Mouse (Mus musculus) liver, embryonic 14.5 days (tissue): ENCODE results near the gene Azin2. TPM values are rescaled to one million over a fixed set of nuclear protein-coding genes. Genes with fewer than 3 reads are reported as not detected.
A peak's percentile ranks its signal among the peaks of the same experiment; 100 is the strongest.

Experiments
- ATAC-seq: fragments of 200-750 bp; cut with Nextera tagmentation; 2 replicates; pipeline ENCODE4 v1.8.0; 2017; ENCODE audit warnings: moderate number of reproducible peaks, mild to moderate bottlenecking, moderate library complexity; ENCODE audit not compliant: insufficient read depth
- DNase-seq, 3 experiments: peaks; one replicate each; pipeline ENCODE4 v3.0.0-alpha.2; 2012 to 2013; ENCODE audit warnings: low read depth in 3 of 3, low spot score in 3 of 3
- H3K27ac ChIP-seq: fragments of 300-500 bp; sonication (generic); 2 replicates; pipeline ENCODE4 v1.5.1; 2014; ENCODE audit warnings: moderate library complexity, mild to moderate bottlenecking, control low read depth, inconsistent platforms
- H3K27me3 ChIP-seq: fragments of 300-500 bp; sonication (generic); 2 replicates; pipeline ENCODE4 v1.6.1; 2014; ENCODE audit warnings: mild to moderate bottlenecking, low read length, moderate library complexity; ENCODE audit not compliant: control insufficient read depth, insufficient read depth
- H3K36me3 ChIP-seq: fragments of 300-500 bp; sonication (generic); replicated peaks from 2 replicates; pipeline ENCODE4 v1.6.1; 2014; ENCODE audit warnings: low read depth; ENCODE audit not compliant: control insufficient read depth, insufficient read depth
- H3K4me1 ChIP-seq, 2 experiments: fragments of 200-500 bp in 1 of 2; fragments of 300-500 bp in 1 of 2; sonication (generic) in 1 of 2; replicated peaks; 2 replicates each; pipeline ENCODE4 v1.6.1; 2012 to 2014; ENCODE audit warnings: antibody characterized with exemption in 1 of 2, inconsistent platforms in 1 of 2, low read length in 1 of 2; ENCODE audit not compliant: control insufficient read depth in 2 of 2, insufficient read depth in 2 of 2
- H3K4me2 ChIP-seq: fragments of 300-500 bp; sonication (generic); 2 replicates; pipeline ENCODE4 v1.6.1; 2014; ENCODE audit warnings: low read depth, mild to moderate bottlenecking, control low read depth, moderate library complexity
- H3K4me3 ChIP-seq, 2 experiments: fragments of 200-500 bp in 1 of 2; fragments of 300-500 bp in 1 of 2; sonication (generic) in 1 of 2; 2 replicates each; pipeline ENCODE4 v1.5.1; 2012 to 2014; ENCODE audit warnings: low read depth in 2 of 2, low read length in 2 of 2, mild to moderate bottlenecking in 2 of 2, control low read depth in 1 of 2, inconsistent platforms in 1 of 2, moderate library complexity in 1 of 2; ENCODE audit not compliant: insufficient read depth in 1 of 2
- H3K9ac ChIP-seq: fragments of 300-500 bp; sonication (generic); replicated peaks from 2 replicates; pipeline ENCODE4 v1.6.1; 2014; ENCODE audit warnings: mild to moderate bottlenecking, control low read depth, moderate library complexity
- H3K9me3 ChIP-seq: fragments of 300-500 bp; sonication (generic); 2 replicates; pipeline ENCODE4 v1.6.1; 2016; ENCODE audit warnings: low read length, mixed read lengths; ENCODE audit not compliant: control insufficient read depth
- CTCF ChIP-seq: IDR thresholded peaks from 2 replicates; pipeline ENCODE4 v1.5.1; 2016; ENCODE audit warnings: antibody characterized with exemption, low read depth, control low read depth
- EP300 ChIP-seq: IDR thresholded peaks from 2 replicates; pipeline ENCODE4 v1.6.1; 2016; ENCODE audit warnings: antibody characterized with exemption, low read depth
- WGBS: fragments of 180-500 bp; shearing (Covaris S2); extraction: QIAGEN DNeasy Blood & Tissue Kit; methylation state at CpG from one replicate; pipeline ENCODE4 v1.1.7; 2014; ENCODE audit not compliant: insufficient replicate concordance; 5-methylcytosine and 5-hydroxymethylcytosine counted together
- polyA plus RNA-seq, 2 experiments: library from polyadenylated mRNA; depleted of rRNA in 1 of 2; stranded (reverse) in 1 of 2; unstranded in 1 of 2; fragments of >200 nt; fragmentation: Nextera tagmentation in 1 of 2; extraction: Ambion mirVana in 1 of 2; gene quantifications; 2 replicates each; pipeline versions ENCODE4 v1.2.1 to v1.2.3; 2012 to 2014

The Azin2 gene
- polyA plus RNA-seq, 2 experiments: 0.27 to 0.47 TPM

DNA sequence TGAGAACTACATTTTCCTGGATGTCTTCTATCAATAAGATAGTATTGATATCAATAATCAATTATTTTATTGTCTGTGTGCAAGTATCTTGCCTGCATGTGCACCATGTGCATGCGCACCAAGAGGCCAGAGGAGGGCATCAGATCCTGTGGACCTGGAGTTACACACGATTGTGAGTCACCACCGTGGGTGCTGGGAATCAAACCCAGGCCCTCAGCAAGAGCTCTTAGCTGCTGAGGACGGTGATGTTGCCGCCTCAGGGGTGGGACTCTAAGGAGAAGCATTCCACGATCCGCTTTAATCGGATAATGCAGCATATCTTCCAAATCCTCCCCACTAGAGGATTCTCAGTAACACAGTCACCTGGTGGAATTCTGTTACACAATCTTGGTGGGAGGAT lies 76.7 kb downstream of the Azin2 start:
- Histone ChIP-seq H3K4me2 (no peak overlapping the region), H3K27me3 (peaks cover 38% of the 10 kb centered on the region), H3K4me1 (no peaks in the 10 kb centered on the region), H3K4me3 (no peak overlapping the region), H3K27ac (no peak overlapping the region), H3K9ac (no peak overlapping the region), H3K36me3 (no peaks in the 10 kb centered on the region), H3K9me3 (no peaks in the 10 kb centered on the region)
- WGBS: 80% methylated on average over 8 of the region's 8 CpGs
- no peak for DNase-seq
- ATAC-seq: no peak
- TF ChIP-seq CTCF (no peak), EP300 (no peak)

DNA sequence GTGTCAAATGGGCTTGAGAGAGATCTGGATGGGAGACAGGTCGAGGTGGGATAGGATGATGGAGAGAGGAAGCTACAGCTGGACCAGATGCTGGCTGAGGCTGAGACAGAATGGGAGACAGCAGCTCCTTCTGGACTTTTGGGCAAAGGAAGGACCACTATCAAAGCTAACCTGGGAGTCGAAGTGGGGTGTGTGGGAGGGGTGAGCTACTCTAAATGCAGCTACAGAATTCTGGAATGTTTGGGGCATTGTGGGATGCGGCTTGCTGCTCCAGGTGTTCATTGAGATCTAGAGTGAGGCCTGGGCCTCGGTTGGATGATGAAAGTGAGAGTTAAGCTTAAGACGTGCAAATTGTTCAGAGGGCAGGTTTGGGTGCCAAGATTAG lies 77.5 kb downstream of the Azin2 start:
- H3K9ac ChIP-seq: no peak overlapping the region
- ATAC-seq (no peak), DNase-seq (no peak)
- peak overlapping the region in 1 of 2 experiments; percentile 44; a peak in 1 of 4 replicates for H3K4me3 ChIP-seq
- WGBS: 44% methylated on average over 5 of the region's 5 CpGs
- H3K27me3 ChIP-seq: peaks cover 38% of the 10 kb centered on the region
- H3K36me3 ChIP-seq: no peaks in the 10 kb centered on the region
- no peak overlapping the region for H3K27ac ChIP-seq
- no peaks in the 10 kb centered on the region for H3K9me3 ChIP-seq
- TF ChIP-seq EP300: no peak
- no peak for TF ChIP-seq CTCF
- no peaks in the 10 kb centered on the region for H3K4me1 ChIP-seq
- peak overlapping the region; percentile 57 for H3K4me2 ChIP-seq

DNA sequence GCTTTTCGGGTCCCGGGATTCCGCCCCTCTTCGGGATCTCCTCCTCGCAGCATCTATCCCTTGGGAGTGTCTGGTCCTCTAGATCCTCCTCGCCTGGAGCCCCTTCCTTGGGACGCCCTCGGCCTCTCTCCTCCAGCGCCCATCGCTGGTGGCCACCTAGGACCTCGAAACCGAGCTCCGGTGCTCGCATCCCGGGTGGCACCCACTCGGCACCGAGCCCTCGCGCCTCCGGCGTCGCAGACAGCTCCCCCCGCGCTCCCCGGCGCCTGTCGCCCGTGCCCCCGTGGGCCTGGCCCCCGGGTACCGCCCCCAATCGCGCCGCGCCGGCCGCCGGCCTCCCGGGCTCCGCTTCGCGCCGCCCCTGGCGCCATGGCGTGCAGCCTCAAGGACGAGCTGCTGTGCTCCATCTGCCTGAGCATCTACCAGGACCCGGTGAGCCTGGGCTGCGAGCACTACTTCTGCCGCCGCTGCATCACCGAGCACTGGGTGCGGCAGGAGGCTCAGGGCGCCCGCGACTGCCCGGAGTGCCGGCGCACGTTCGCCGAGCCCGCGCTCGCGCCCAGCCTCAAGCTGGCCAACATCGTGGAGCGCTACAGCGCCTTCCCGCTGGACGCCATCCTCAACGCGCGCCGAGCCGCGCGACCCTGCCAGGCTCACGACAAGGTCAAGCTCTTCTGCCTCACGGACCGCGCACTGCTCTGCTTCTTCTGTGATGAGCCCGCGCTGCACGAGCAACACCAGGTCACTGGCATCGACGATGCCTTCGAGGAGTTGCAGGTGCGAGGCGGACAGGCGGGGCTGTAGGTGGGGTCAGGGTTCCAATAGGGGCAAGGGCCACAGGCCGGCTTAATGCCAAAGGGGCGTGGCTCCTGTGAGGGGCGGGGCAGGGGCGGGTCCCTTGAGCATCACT lies 78.2 kb downstream of the Azin2 start:
- 1% methylated on average over 93 of the region's 94 CpGs for WGBS
- H3K4me2 ChIP-seq: peak overlapping the region; percentile 57
- H3K4me1 ChIP-seq: no peaks in the 10 kb centered on the region
- TF ChIP-seq EP300 (no peak), CTCF (no peak)
- ATAC-seq (peak; percentile 35; the same call in 1 of the 2 replicates), DNase-seq (no peak)
- peak overlapping the region; percentile 15 to 44 for H3K4me3 ChIP-seq
- H3K9me3 ChIP-seq: no peaks in the 10 kb centered on the region
- no peaks in the 10 kb centered on the region for H3K36me3 ChIP-seq
- H3K9ac ChIP-seq: no peak overlapping the region
- H3K27me3 ChIP-seq: peaks cover 42% of the 10 kb centered on the region
- H3K27ac ChIP-seq: no peak overlapping the region

DNA sequence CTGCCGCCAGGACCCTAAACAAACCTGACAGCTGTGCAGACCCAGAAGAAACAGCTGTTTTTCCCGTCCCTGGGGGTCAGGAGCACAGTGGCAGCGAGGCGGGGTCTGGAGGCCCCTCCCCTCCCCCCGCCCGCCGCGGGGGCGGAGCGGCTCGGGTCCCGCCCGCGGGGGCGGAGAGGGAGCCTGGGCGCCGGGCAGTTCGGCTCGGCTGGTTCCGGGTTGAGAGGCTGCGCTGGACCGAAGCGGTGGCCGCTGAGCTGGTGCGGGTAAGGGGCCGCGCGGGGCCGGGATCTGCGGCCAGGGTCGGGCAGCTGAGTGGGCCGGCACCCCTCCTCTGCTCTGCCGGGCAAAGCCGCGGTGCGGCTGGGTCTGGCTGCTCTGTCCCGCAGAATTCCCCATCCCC lies 78.9 kb downstream of the Azin2 start, which contains the start of gene Trim62:
Gene Trim62, plus strand, starts transcription at position 202 of the 403 bp plus-strand sequence.
- TF ChIP-seq CTCF (no peak), EP300 (no peak)
- under 1% methylated on average over 37 of the region's 37 CpGs for WGBS
- Histone ChIP-seq H3K4me1 (no peaks in the 10 kb centered on the region), H3K9me3 (no peaks in the 10 kb centered on the region), H3K4me2 (peak within 1 kb of the TSS; percentile 57), H3K9ac (no peak within 1 kb of the TSS), H3K4me3 (peak within 1 kb of the TSS; percentile 15 to 44), H3K27ac (no peak within 1 kb of the TSS), H3K36me3 (no peaks in the 10 kb centered on the region), H3K27me3 (peaks cover 43% of the 10 kb centered on the region)
- no peak for DNase-seq
- ATAC-seq: peak; percentile 58; the same call in 1 of the 2 replicates

Other genes with a start within 250 kb of the Azin2 start
- 0.06 and 0.09 TPM in 2 replicates for gene A3galt2, start 207.1 kb downstream of the Azin2 start, polyA plus RNA-seq (2012; rRNA removed)
- 0.04 TPM in 1 of 2 replicates, not detected in the other for gene A3galt2, start 207.1 kb downstream of the Azin2 start, polyA plus RNA-seq (2014; fragmentation: Nextera tagmentation; extraction: Ambion mirVana)
- gene Zfp362, start 156.4 kb downstream of the Azin2 start, polyA plus RNA-seq (2012; rRNA removed): 7.6 and 8.2 TPM in 2 replicates
- 6.2 and 7.4 TPM in 2 replicates for gene Zfp362, start 156.4 kb downstream of the Azin2 start, polyA plus RNA-seq (2014; fragmentation: Nextera tagmentation; extraction: Ambion mirVana)
- 0.25 TPM in 2 replicates for gene Trim62, start 78.9 kb downstream of the Azin2 start, polyA plus RNA-seq (2012; rRNA removed)
- gene Trim62, start 78.9 kb downstream of the Azin2 start, polyA plus RNA-seq (2014; fragmentation: Nextera tagmentation; extraction: Ambion mirVana): 0.24 and 0.30 TPM in 2 replicates
- gene Ak2, start 29.5 kb upstream of the Azin2 start, polyA plus RNA-seq (2012; rRNA removed): 44.6 and 68.3 TPM in 2 replicates
- 94.0 and 101 TPM in 2 replicates for gene Ak2, start 29.5 kb upstream of the Azin2 start, polyA plus RNA-seq (2014; fragmentation: Nextera tagmentation; extraction: Ambion mirVana)
- gene Rnf19b, start 95.8 kb upstream of the Azin2 start, polyA plus RNA-seq (2012; rRNA removed): 9.5 and 11.2 TPM in 2 replicates
- gene Rnf19b, start 95.8 kb upstream of the Azin2 start, polyA plus RNA-seq (2014; fragmentation: Nextera tagmentation; extraction: Ambion mirVana): 4.0 and 4.3 TPM in 2 replicates
- gene Tmem54, start 143.1 kb upstream of the Azin2 start, polyA plus RNA-seq (2012; rRNA removed): 1.2 and 1.4 TPM in 2 replicates
- 1.1 and 1.3 TPM in 2 replicates for gene Tmem54, start 143.1 kb upstream of the Azin2 start, polyA plus RNA-seq (2014; fragmentation: Nextera tagmentation; extraction: Ambion mirVana)
- gene Hpca, start 159.6 kb upstream of the Azin2 start, polyA plus RNA-seq (2012; rRNA removed): 2.0 and 2.1 TPM in 2 replicates
- gene Hpca, start 159.6 kb upstream of the Azin2 start, polyA plus RNA-seq (2014; fragmentation: Nextera tagmentation; extraction: Ambion mirVana): 0.23 and 0.28 TPM in 2 replicates
- 0.36 and 0.56 TPM in 2 replicates for gene Fndc5, start 174.6 kb upstream of the Azin2 start, polyA plus RNA-seq (2012; rRNA removed)
- gene Fndc5, start 174.6 kb upstream of the Azin2 start, polyA plus RNA-seq (2014; fragmentation: Nextera tagmentation; extraction: Ambion mirVana): 0.30 and 0.99 TPM in 2 replicates
- 12.2 and 12.5 TPM in 2 replicates for gene S100pbp, start 227.3 kb upstream of the Azin2 start, polyA plus RNA-seq (2012; rRNA removed)
- 4.5 and 4.8 TPM in 2 replicates for gene S100pbp, start 227.3 kb upstream of the Azin2 start, polyA plus RNA-seq (2014; fragmentation: Nextera tagmentation; extraction: Ambion mirVana)
- 17.3 and 28.7 TPM in 2 replicates for gene Yars, start 227.3 kb upstream of the Azin2 start, polyA plus RNA-seq (2012; rRNA removed)
- gene Yars, start 227.3 kb upstream of the Azin2 start, polyA plus RNA-seq (2014; fragmentation: Nextera tagmentation; extraction: Ambion mirVana): 53.2 and 59.8 TPM in 2 replicates